Mouse (Mus musculus) thymus, adult 2 months (tissue): ENCODE results near the gene Hist1h1e. TPM values are rescaled to one million over a fixed set of nuclear protein-coding genes. Genes with fewer than 3 reads are reported as not detected.
"Not testable (repeated sequence)": the region's sequence is repeated elsewhere in the genome, so short reads cannot be mapped to it uniquely, and the experiment has no call there.

Source experiments
- DNase-seq: peaks from one replicate; pipeline ENCODE4 v3.0.0; 2021
- H3K27ac ChIP-seq: fragments of 200-500 bp; 2 replicates; pipeline ENCODE4 v1.5.1; 2012; ENCODE audit warnings: low read length, control low read depth; ENCODE audit not compliant: control insufficient read depth, insufficient read depth
- H3K27me3 ChIP-seq: fragments of 200-500 bp; 2 replicates; pipeline ENCODE4 v1.6.1; 2012; ENCODE audit warnings: mild to moderate bottlenecking, low read length, moderate library complexity, mixed read lengths; ENCODE audit not compliant: control insufficient read depth, insufficient read depth
- H3K36me3 ChIP-seq: fragments of 200-500 bp; 2 replicates; pipeline ENCODE4 v1.6.1; 2012; ENCODE audit warnings: mild to moderate bottlenecking, low read length, moderate library complexity; ENCODE audit not compliant: control insufficient read depth, insufficient read depth
- H3K4me1 ChIP-seq: fragments of 200-500 bp; replicated peaks from 2 replicates; pipeline ENCODE4 v1.6.1; 2012; ENCODE audit warnings: low read length; ENCODE audit not compliant: control insufficient read depth, insufficient read depth
- H3K4me3 ChIP-seq: fragments of 200-500 bp; 2 replicates; pipeline ENCODE4 v1.5.1; 2012; ENCODE audit warnings: mild to moderate bottlenecking, low read length, control low read depth, moderate library complexity; ENCODE audit not compliant: control insufficient read depth, insufficient read depth
- CTCF ChIP-seq: fragments of 200-500 bp; IDR thresholded peaks from 2 replicates; pipeline ENCODE4 v1.5.1; 2012; ENCODE audit warnings: mild to moderate bottlenecking, control low read depth, low read length, moderate library complexity, borderline replicate concordance; ENCODE audit not compliant: control insufficient read depth, poor library complexity, insufficient read depth; ENCODE audit errors: extremely low read depth
- POLR2A ChIP-seq: fragments of 200-500 bp; IDR thresholded peaks from 2 replicates; pipeline ENCODE4 v1.6.1; 2012; ENCODE audit warnings: mild to moderate bottlenecking, low read length, control low read depth, moderate library complexity; ENCODE audit not compliant: control insufficient read depth, poor library complexity, insufficient read depth; ENCODE audit errors: extremely low read depth
- WGBS: fragments of 180-500 bp; shearing (Covaris S2); methylation state at CpG from one replicate; pipeline ENCODE4 v1.1.7; 2018; 5-methylcytosine and 5-hydroxymethylcytosine counted together
- polyA plus RNA-seq: library from polyadenylated mRNA; depleted of rRNA; stranded (reverse); fragments of >200 nt; gene quantifications from 2 replicates; pipeline ENCODE4 v1.2.3, GENCODE M21; 2012; rRNA removed

Hist1h1e gene
- polyA plus RNA-seq, 1 experiment: 9.4 TPM

DNA sequence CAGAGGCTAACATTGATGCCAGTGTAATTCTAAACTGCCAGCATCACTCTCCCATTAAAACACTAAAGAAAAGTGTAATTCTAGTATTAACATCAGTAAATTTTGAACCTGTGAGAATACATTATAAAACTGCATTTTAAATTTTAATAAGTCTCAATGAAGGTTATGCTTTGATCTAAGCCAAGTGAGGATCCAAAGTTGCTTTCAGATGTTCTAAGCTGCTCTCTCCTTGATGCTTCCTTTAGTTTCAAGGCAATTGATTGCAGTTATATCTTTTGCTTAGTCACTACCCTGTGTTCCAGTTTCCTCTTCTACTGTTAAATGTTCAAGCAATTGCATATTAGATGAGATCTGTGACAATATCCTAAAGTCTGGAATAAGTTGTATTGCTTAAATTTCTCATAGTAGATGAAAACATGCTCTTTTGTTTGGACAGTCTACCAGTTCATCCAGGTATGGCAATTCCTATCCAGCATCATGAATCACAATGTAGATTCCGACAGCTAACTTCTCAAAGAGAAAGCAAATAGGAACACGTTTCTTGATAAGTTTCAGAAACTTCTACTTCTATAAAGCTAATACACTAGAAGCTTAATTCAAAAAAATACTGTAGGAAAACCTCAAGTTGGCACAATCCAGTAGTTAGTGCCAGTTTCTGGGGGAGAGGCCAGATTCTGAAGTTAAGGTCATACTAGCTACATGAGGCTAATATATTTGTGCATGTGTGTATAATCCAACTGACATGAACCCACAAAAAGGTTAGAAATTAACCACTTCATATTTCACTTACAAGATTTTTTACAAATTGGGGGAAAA is 49.9 kb downstream of the Hist1h1e start:
- Histone ChIP-seq H3K27ac (no peak overlapping the region), H3K27me3 (no peaks in the 10 kb centered on the region), H3K4me1 (peaks cover 3% of the 10 kb centered on the region), H3K36me3 (no peaks in the 10 kb centered on the region), H3K4me3 (no peak overlapping the region)
- no peak for DNase-seq
- TF ChIP-seq POLR2A (no peak), CTCF (no peak)
- WGBS: 31% methylated on average over 2 of the region's 2 CpGs

- H3K27ac ChIP-seq: peak overlapping the region; percentile 82
- H3K36me3 ChIP-seq, DNase-seq, H3K4me1 ChIP-seq, H3K27me3 ChIP-seq: not testable (repeated sequence)
- whole genome bisulfite sequencing: under 1% methylated on average over 19 of the region's 34 CpGs
- peak overlapping the region; percentile 45 for H3K4me3 ChIP-seq
Measured at GRCm38 (mm10) chr13:23571504-23572217, 50.7 kb downstream of the Hist1h1e start.

- Histone ChIP-seq H3K27me3 (no peaks in the 10 kb centered on the region), H3K4me3 (peak within 1 kb of the TSS; percentile 94), H3K4me1 (peaks cover 3% of the 10 kb centered on the region), H3K27ac (peak within 1 kb of the TSS; percentile 100), H3K36me3 (no peaks in the 10 kb centered on the region)
- TF ChIP-seq POLR2A (no peak), CTCF (no peak)
- WGBS: under 1% methylated on average over 18 of the region's 18 CpGs
- peak; percentile 76 for DNase-seq
Measured at GRCm38 (mm10) chr13:23571022-23571503, 51.3 kb downstream of the Hist1h1e start, which contains the start of the genes Hist1h2ae and Hist1h2bg. Gene Hist1h2ae (minus strand): TSS chr13:23571220. Gene Hist1h2bg (plus strand): TSS chr13:23571396.

Other genes with a start within 250 kb of the Hist1h1e start
- 4.2 and 4.5 TPM in 2 replicates for gene Abt1, start 198.7 kb downstream of the Hist1h1e start, polyA plus RNA-seq
- gene Btn1a1, start 156.7 kb downstream of the Hist1h1e start, polyA plus RNA-seq: 0.05 and 0.15 TPM in 2 replicates
- 0.23 and 0.27 TPM in 2 replicates for gene Btn2a2, start 133.7 kb downstream of the Hist1h1e start, polyA plus RNA-seq
- 150 and 182 TPM in 2 replicates for gene Hist1h4h, start 91.5 kb downstream of the Hist1h1e start, polyA plus RNA-seq
- 4,070 and 5,945 TPM in 2 replicates for gene Hist1h2af, start 88.7 kb downstream of the Hist1h1e start, polyA plus RNA-seq
- gene Hist1h3g, start 87.1 kb downstream of the Hist1h1e start, polyA plus RNA-seq: 496 and 661 TPM in 2 replicates
- gene Hist1h2bh, start 79.2 kb downstream of the Hist1h1e start, polyA plus RNA-seq: 37.8 and 51.2 TPM in 2 replicates
- 72.3 and 87.8 TPM in 2 replicates for gene Hist1h3f, start 78.5 kb downstream of the Hist1h1e start, polyA plus RNA-seq
- gene Hist1h4f, start 70.9 kb downstream of the Hist1h1e start, polyA plus RNA-seq: 208 and 221 TPM in 2 replicates
- 1.9 and 2.9 TPM in 2 replicates for gene Hist1h1d, start 69.3 kb downstream of the Hist1h1e start, polyA plus RNA-seq
- 245 and 339 TPM in 2 replicates for gene Hist1h3e, start 60.2 kb downstream of the Hist1h1e start, polyA plus RNA-seq
- gene Hist1h2ae, start 51.3 kb downstream of the Hist1h1e start, polyA plus RNA-seq: 174 and 210 TPM in 2 replicates
- 523 and 578 TPM in 2 replicates for gene Hist1h2bg, start 51.2 kb downstream of the Hist1h1e start, polyA plus RNA-seq
- 277 and 362 TPM in 2 replicates for gene Hist1h2bf, start 48.4 kb downstream of the Hist1h1e start, polyA plus RNA-seq
- 76.8 and 109 TPM in 2 replicates for gene Hist1h2ad, start 48.2 kb downstream of the Hist1h1e start, polyA plus RNA-seq
- 161 and 207 TPM in 2 replicates for gene Hist1h3d, start 46.8 kb downstream of the Hist1h1e start, polyA plus RNA-seq
- 115 and 120 TPM in 2 replicates for gene Hist1h4d, start 41.0 kb downstream of the Hist1h1e start, polyA plus RNA-seq
- 14.4 and 19.9 TPM in 2 replicates for gene Hist1h2be, start 1.4 kb downstream of the Hist1h1e start, polyA plus RNA-seq
- gene Hist1h2ac, start 61.4 kb upstream of the Hist1h1e start, polyA plus RNA-seq: 11.0 and 12.9 TPM in 2 replicates
- gene Hist1h2bc, start 61.6 kb upstream of the Hist1h1e start, polyA plus RNA-seq: 153 and 154 TPM in 2 replicates
- gene Hist1h1t, start 73.3 kb upstream of the Hist1h1e start, polyA plus RNA-seq: 0.11 TPM in 1 of 2 replicates, not detected in the other
- 69.8 and 70.6 TPM in 2 replicates for gene Hist1h4c, start 75.9 kb upstream of the Hist1h1e start, polyA plus RNA-seq
- 9.8 and 13.5 TPM in 2 replicates for gene Hfe, start 88.3 kb upstream of the Hist1h1e start, polyA plus RNA-seq
- gene Hist1h1c, start 116.2 kb upstream of the Hist1h1e start, polyA plus RNA-seq: 40.9 and 48.1 TPM in 2 replicates
- 377 and 602 TPM in 2 replicates for gene Hist1h3c, start 123.0 kb upstream of the Hist1h1e start, polyA plus RNA-seq
- 160 and 224 TPM in 2 replicates for gene Hist1h2bb, start 124.2 kb upstream of the Hist1h1e start, polyA plus RNA-seq
- 258 and 455 TPM in 2 replicates for gene Hist1h2ab, start 128.6 kb upstream of the Hist1h1e start, polyA plus RNA-seq
- gene Hist1h3b, start 129.7 kb upstream of the Hist1h1e start, polyA plus RNA-seq: 529 and 561 TPM in 2 replicates
- gene Hist1h4b, start 134.5 kb upstream of the Hist1h1e start, polyA plus RNA-seq: 101 and 134 TPM in 2 replicates
- gene Hist1h4a, start 138.7 kb upstream of the Hist1h1e start, polyA plus RNA-seq: 295 and 320 TPM in 2 replicates
- 348 and 451 TPM in 2 replicates for gene Hist1h3a, start 139.8 kb upstream of the Hist1h1e start, polyA plus RNA-seq
- gene Hist1h1a, start 141.1 kb upstream of the Hist1h1e start, polyA plus RNA-seq: 18.2 and 21.2 TPM in 2 replicates
- gene Trim38, start 147.4 kb upstream of the Hist1h1e start, polyA plus RNA-seq: not detected in 2 replicates
- 0.08 and 0.26 TPM in 2 replicates for gene Slc17a2, start 184.4 kb upstream of the Hist1h1e start, polyA plus RNA-seq
- gene Slc17a3, start 216.9 kb upstream of the Hist1h1e start, polyA plus RNA-seq: 0.05 and 0.13 TPM in 2 replicates
- gene Slc17a1, start 245.2 kb upstream of the Hist1h1e start, polyA plus RNA-seq: 0.11 and 0.13 TPM in 2 replicates